Mouse (Mus musculus) limb, embryonic 14.5 days (tissue): ENCODE data around the gene Clec4a1. TPM values are rescaled to one million over a fixed set of nuclear protein-coding genes. Genes with fewer than 3 reads are reported as not detected.

ENCODE experiments used
- ATAC-seq: fragments of 200-750 bp; cut with Nextera tagmentation; 2 replicates; pipeline ENCODE4 v1.8.0; 2017; ENCODE audit warnings: low read depth, moderate number of reproducible peaks, moderate TSS enrichment; ENCODE audit not compliant: low FRiP score
- DNase-seq: peaks from one replicate; pipeline ENCODE4 v3.0.0-alpha.2; 2015; ENCODE audit warnings: low spot score
- H3K27ac ChIP-seq: fragments of 300-500 bp; sonication (generic); replicated peaks from 2 replicates; pipeline ENCODE4 v1.5.1; 2014; ENCODE audit warnings: low read depth, mild to moderate bottlenecking, low read length, moderate library complexity, mixed read lengths
- H3K27me3 ChIP-seq: fragments of 300-500 bp; sonication (generic); 2 replicates; pipeline ENCODE4 v1.6.1; 2014; ENCODE audit warnings: low read length, mixed read lengths; ENCODE audit not compliant: control insufficient read depth, insufficient read depth
- H3K36me3 ChIP-seq: fragments of 300-500 bp; sonication (generic); 2 replicates; pipeline ENCODE4 v1.6.1; 2014; ENCODE audit warnings: mild to moderate bottlenecking, low read length, moderate library complexity, mixed read lengths; ENCODE audit not compliant: control insufficient read depth, insufficient read depth
- H3K4me1 ChIP-seq: fragments of 300-500 bp; sonication (generic); 2 replicates; pipeline ENCODE4 v1.6.1; 2014; ENCODE audit warnings: antibody characterized with exemption, low read length, mixed read lengths; ENCODE audit not compliant: control insufficient read depth, insufficient read depth
- H3K4me2 ChIP-seq: fragments of 300-500 bp; sonication (generic); replicated peaks from 2 replicates; pipeline ENCODE4 v1.6.1; 2014; ENCODE audit warnings: low read depth, mild to moderate bottlenecking, low read length, moderate library complexity; ENCODE audit not compliant: severe bottlenecking
- H3K4me3 ChIP-seq: fragments of 300-500 bp; sonication (generic); replicated peaks from 2 replicates; pipeline ENCODE4 v1.5.1; 2014; ENCODE audit warnings: low read length
- H3K9ac ChIP-seq: fragments of 300-500 bp; sonication (generic); 2 replicates; pipeline ENCODE4 v1.6.1; 2014; ENCODE audit warnings: mild to moderate bottlenecking, low read depth, low read length, moderate library complexity; ENCODE audit not compliant: severe bottlenecking
- H3K9me3 ChIP-seq: fragments of 300-500 bp; sonication (generic); 2 replicates; pipeline ENCODE4 v1.6.1; 2016; ENCODE audit warnings: low read length; ENCODE audit not compliant: control insufficient read depth
- POLR2A ChIP-seq: fragments of 200-500 bp; IDR thresholded peaks from 2 replicates; pipeline ENCODE4 v1.8.0; 2012; ENCODE audit warnings: inconsistent platforms, mild to moderate bottlenecking, moderate library complexity, borderline replicate concordance; ENCODE audit not compliant: insufficient read depth, insufficient read length; ENCODE audit errors: extremely low read depth
- whole genome bisulfite sequencing: fragments of 180-500 bp; shearing (Covaris S2); extraction: QIAGEN DNeasy Blood & Tissue Kit; methylation state at CpG from one replicate; pipeline ENCODE4 v1.1.7; 2014; 5-methylcytosine and 5-hydroxymethylcytosine counted together
- polyA plus RNA-seq, 2 experiments: library from polyadenylated mRNA; depleted of rRNA in 1 of 2; stranded (reverse) in 1 of 2; unstranded in 1 of 2; fragments of >200 nt; fragmentation: Nextera tagmentation in 1 of 2; extraction: Ambion mirVana in 1 of 2; gene quantifications; 2 replicates each; pipeline versions ENCODE4 v1.2.1 to v1.2.3; 2012 to 2014

The Clec4a1 gene
- polyA plus RNA-seq, 2 experiments: 3.8 to 4.2 TPM

- no peaks in the 10 kb centered on the region for H3K36me3 ChIP-seq
- no peak for ATAC-seq
- WGBS: 88% methylated on average over 3 of the region's 3 CpGs
Measured at GRCm38 (mm10) chr6:122934845-122935244, 13.2 kb downstream of the Clec4a1 start.

GRCm38 (mm10) chr6:122939618-122940017 is 18.0 kb downstream of the Clec4a1 start:
- no peak overlapping the region for H3K4me2 ChIP-seq
- no peak overlapping the region for H3K9ac ChIP-seq
- H3K36me3 ChIP-seq: no peaks in the 10 kb centered on the region
- WGBS: 80% methylated on average over 5 of the region's 5 CpGs
- H3K9me3 ChIP-seq: no peaks in the 10 kb centered on the region
- no peak overlapping the region for H3K27ac ChIP-seq
- no peak for DNase-seq
- ATAC-seq: no peak
- H3K4me3 ChIP-seq: no peak overlapping the region
- no peak for TF ChIP-seq POLR2A
- no peaks in the 10 kb centered on the region for H3K4me1 ChIP-seq
- H3K27me3 ChIP-seq: no peaks in the 10 kb centered on the region

More at GRCm38 (mm10) chr6:122934845-122935244, 13.2 kb downstream of the Clec4a1 start:
- DNase-seq: no peak
- no peak overlapping the region for H3K4me3 ChIP-seq
- TF ChIP-seq POLR2A: no peak
- H3K9ac ChIP-seq: no peak overlapping the region
- no peaks in the 10 kb centered on the region for H3K27me3 ChIP-seq
- no peak overlapping the region for H3K4me2 ChIP-seq
- no peak overlapping the region for H3K27ac ChIP-seq
- H3K9me3 ChIP-seq: no peaks in the 10 kb centered on the region
- H3K4me1 ChIP-seq: no peaks in the 10 kb centered on the region

GRCm38 (mm10) chr6:122946760-122947159 is 25.1 kb downstream of the Clec4a1 start:
- no peaks in the 10 kb centered on the region for H3K4me1 ChIP-seq
- H3K4me2 ChIP-seq: no peak overlapping the region
- DNase-seq (no peak), ATAC-seq (no peak)
- TF ChIP-seq POLR2A: no peak
- no peaks in the 10 kb centered on the region for H3K27me3 ChIP-seq
- H3K9ac ChIP-seq: no peak overlapping the region
- H3K27ac ChIP-seq: no peak overlapping the region
- no peaks in the 10 kb centered on the region for H3K9me3 ChIP-seq
- 86% methylated on average over 2 of the region's 2 CpGs for WGBS
- H3K36me3 ChIP-seq: no peaks in the 10 kb centered on the region
- H3K4me3 ChIP-seq: no peak overlapping the region

- Histone ChIP-seq H3K4me3 (no peak within 1 kb of the TSS), H3K4me2 (no peak within 1 kb of the TSS), H3K9ac (no peak within 1 kb of the TSS), H3K4me1 (no peaks in the 10 kb centered on the region), H3K27ac (no peak within 1 kb of the TSS), H3K27me3 (no peaks in the 10 kb centered on the region), H3K36me3 (no peaks in the 10 kb centered on the region), H3K9me3 (no peaks in the 10 kb centered on the region)
- ATAC-seq (no peak), DNase-seq (no peak)
- TF ChIP-seq POLR2A: no peak
- WGBS: 80% methylated on average over 8 of the region's 8 CpGs
Measured at GRCm38 (mm10) chr6:122952401-122952800, 30.8 kb downstream of the Clec4a1 start, which contains the start of gene Clec4a3. Clec4a3 (plus strand) TSS chr6:122952515.

- TF ChIP-seq POLR2A: no peak
- H3K9me3 ChIP-seq: no peaks in the 10 kb centered on the region
- ATAC-seq (no peak), DNase-seq (no peak)
- H3K4me2 ChIP-seq: no peak overlapping the region
- no peak overlapping the region for H3K4me3 ChIP-seq
- H3K27me3 ChIP-seq: no peaks in the 10 kb centered on the region
- no peak overlapping the region for H3K27ac ChIP-seq
- no peak overlapping the region for H3K9ac ChIP-seq
- WGBS: 72% methylated on average over 2 of the region's 2 CpGs
- H3K4me1 ChIP-seq: no peaks in the 10 kb centered on the region
- no peaks in the 10 kb centered on the region for H3K36me3 ChIP-seq
Measured at GRCm38 (mm10) chr6:122964562-122964961, 42.9 kb downstream of the Clec4a1 start.

GRCm38 (mm10) chr6:122969048-122969447 is 47.4 kb downstream of the Clec4a1 start:
- no peak for DNase-seq
- no peaks in the 10 kb centered on the region for H3K9me3 ChIP-seq
- H3K27ac ChIP-seq: no peak overlapping the region
- TF ChIP-seq POLR2A: no peak
- H3K27me3 ChIP-seq: no peaks in the 10 kb centered on the region
- 88% methylated on average over 2 of the region's 2 CpGs for WGBS
- no peak overlapping the region for H3K4me3 ChIP-seq
- no peak overlapping the region for H3K4me2 ChIP-seq
- no peaks in the 10 kb centered on the region for H3K36me3 ChIP-seq
- H3K9ac ChIP-seq: no peak overlapping the region
- ATAC-seq: no peak
- no peaks in the 10 kb centered on the region for H3K4me1 ChIP-seq

Other genes with a start within 250 kb of the Clec4a1 start
- 0.40 and 0.47 TPM in 2 replicates for gene Nanog, start 214.4 kb upstream of the Clec4a1 start, polyA plus RNA-seq (2012; rRNA removed)
- 0.21 and 0.37 TPM in 2 replicates for gene Nanog, start 214.4 kb upstream of the Clec4a1 start, polyA plus RNA-seq (2014; fragmentation: Nextera tagmentation; extraction: Ambion mirVana)
- gene Slc2a3, start 120.2 kb upstream of the Clec4a1 start, polyA plus RNA-seq (2012; rRNA removed): 46.5 and 48.2 TPM in 2 replicates
- 71.6 and 78.8 TPM in 2 replicates for gene Slc2a3, start 120.2 kb upstream of the Clec4a1 start, polyA plus RNA-seq (2014; fragmentation: Nextera tagmentation; extraction: Ambion mirVana)
- gene Foxj2, start 101.9 kb upstream of the Clec4a1 start, polyA plus RNA-seq (2012; rRNA removed): 13.4 and 15.1 TPM in 2 replicates
- gene Foxj2, start 101.9 kb upstream of the Clec4a1 start, polyA plus RNA-seq (2014; fragmentation: Nextera tagmentation; extraction: Ambion mirVana): 9.3 and 11.8 TPM in 2 replicates
- 4.1 and 5.0 TPM in 2 replicates for gene C3ar1, start 65.7 kb upstream of the Clec4a1 start, polyA plus RNA-seq (2012; rRNA removed)
- 4.7 and 5.0 TPM in 2 replicates for gene C3ar1, start 65.7 kb upstream of the Clec4a1 start, polyA plus RNA-seq (2014; fragmentation: Nextera tagmentation; extraction: Ambion mirVana)
- 49.3 and 54.9 TPM in 2 replicates for gene Necap1, start 47.4 kb upstream of the Clec4a1 start, polyA plus RNA-seq (2012; rRNA removed)
- 58.3 and 58.9 TPM in 2 replicates for gene Necap1, start 47.4 kb upstream of the Clec4a1 start, polyA plus RNA-seq (2014; fragmentation: Nextera tagmentation; extraction: Ambion mirVana)
- 1.3 and 1.4 TPM in 2 replicates for gene Clec4a3, start 30.7 kb downstream of the Clec4a1 start, polyA plus RNA-seq (2012; rRNA removed)
- 4.0 and 4.4 TPM in 2 replicates for gene Clec4a3, start 30.7 kb downstream of the Clec4a1 start, polyA plus RNA-seq (2014; fragmentation: Nextera tagmentation; extraction: Ambion mirVana)
- not detected in 2 replicates for gene Clec4a4, start 68.5 kb downstream of the Clec4a1 start, polyA plus RNA-seq (2012; rRNA removed)
- not detected in 2 replicates for gene Clec4a4, start 68.5 kb downstream of the Clec4a1 start, polyA plus RNA-seq (2014; fragmentation: Nextera tagmentation; extraction: Ambion mirVana)
- gene Clec4b1, start 128.1 kb downstream of the Clec4a1 start, polyA plus RNA-seq (2012; rRNA removed): not detected in 2 replicates
- not detected in 2 replicates for gene Clec4b1, start 128.1 kb downstream of the Clec4a1 start, polyA plus RNA-seq (2014; fragmentation: Nextera tagmentation; extraction: Ambion mirVana)
- 1.9 and 2.3 TPM in 2 replicates for gene Clec4a2, start 184.6 kb downstream of the Clec4a1 start, polyA plus RNA-seq (2012; rRNA removed)
- gene Clec4a2, start 184.6 kb downstream of the Clec4a1 start, polyA plus RNA-seq (2014; fragmentation: Nextera tagmentation; extraction: Ambion mirVana): 4.5 and 5.9 TPM in 2 replicates